Comparison of ENCODE assay signal across 26 mouse cellular contexts in the genomic region with DNA sequence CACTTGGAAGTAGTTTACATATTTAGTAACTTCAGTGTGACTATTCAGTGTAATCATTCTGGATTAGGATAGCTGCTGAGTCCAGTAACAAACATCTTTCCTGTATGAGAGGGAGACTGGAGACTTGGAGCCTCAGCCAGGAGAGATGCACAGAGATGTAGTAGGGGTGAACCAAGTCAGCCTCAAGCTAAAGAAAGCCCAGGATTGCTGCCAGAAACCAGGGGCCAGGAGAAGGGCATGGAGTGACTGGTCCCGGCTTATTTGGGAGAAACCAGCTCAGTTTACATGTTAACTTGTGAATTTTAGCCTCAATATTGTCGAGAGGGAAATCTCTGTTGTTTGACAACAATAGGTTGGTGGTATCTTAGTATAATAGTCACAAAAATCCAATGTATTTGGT.
"Had no signal": no experiment of that assay in that cellular context is flagged by ENCODE, and none has a peak within 500 bp of the region (broad histone marks: within the 10 kb centered on the region; RNA-seq: fewer than 3 reads in every experiment).

No protein-coding gene starts in this region.

- ATAC-seq: hindbrain, postnatal 0 days; intestine, embryonic 16.5 days had no signal

- H3K9ac ChIP-seq: heart, embryonic 13.5 days; heart, embryonic 15.5 days; hindbrain, embryonic 13.5 days; hindbrain, embryonic 15.5 days; kidney, embryonic 15.5 days; limb, embryonic 13.5 days; limb, embryonic 15.5 days; liver, embryonic 13.5 days; liver, embryonic 15.5 days had no signal

- H3K36me3 ChIP-seq: heart, embryonic 13.5 days; heart, embryonic 15.5 days; hindbrain, embryonic 13.5 days; hindbrain, embryonic 15.5 days; kidney, embryonic 15.5 days; limb, embryonic 13.5 days; limb, embryonic 15.5 days; liver, embryonic 13.5 days; liver, embryonic 15.5 days had no signal

- H3K4me2 ChIP-seq: heart, embryonic 11.5 days; heart, embryonic 13.5 days; heart, embryonic 15.5 days; hindbrain, embryonic 13.5 days; hindbrain, embryonic 15.5 days; kidney, embryonic 15.5 days; limb, embryonic 13.5 days; limb, embryonic 15.5 days; liver, embryonic 13.5 days; liver, embryonic 15.5 days had no signal

- H3K4me3 ChIP-seq: heart, adult 2 months; heart, embryonic 13.5 days; heart, embryonic 15.5 days; hindbrain, embryonic 13.5 days; hindbrain, embryonic 15.5 days; kidney, embryonic 15.5 days; limb, embryonic 13.5 days; limb, embryonic 15.5 days; liver, embryonic 13.5 days; liver, embryonic 15.5 days had no signal

- DNase-seq: gastrocnemius, postnatal 10 days; gastrocnemius, postnatal 36 days; heart, adult 11 months; heart, adult 2 months; heart, postnatal 14 days; heart, postnatal 36 days; kidney, adult 11 months; kidney, adult 9 months; kidney, postnatal 14 days; kidney, postnatal 36 days; layer of hippocampus, adult 9-11 months; layer of hippocampus, postnatal 36 days; left cerebral cortex, postnatal 4 days; liver, embryonic 13.5 days had no signal

- H3K4me1 ChIP-seq: liver, embryonic 13.5 days; liver, embryonic 15.5 days had no signal

- H3K27ac ChIP-seq: heart, adult 2 months; heart, embryonic 13.5 days; heart, embryonic 15.5 days; hindbrain, embryonic 13.5 days; hindbrain, embryonic 15.5 days; hindbrain, postnatal 0 days; kidney, embryonic 15.5 days; kidney, postnatal 0 days; limb, embryonic 13.5 days; limb, embryonic 15.5 days; liver, embryonic 13.5 days; liver, embryonic 15.5 days had no signal

- H3K9me3 ChIP-seq: heart, embryonic 13.5 days; heart, embryonic 15.5 days; hindbrain, embryonic 13.5 days; hindbrain, embryonic 15.5 days; kidney, embryonic 15.5 days; limb, embryonic 13.5 days; limb, embryonic 15.5 days; liver, embryonic 13.5 days; liver, embryonic 15.5 days had no signal

- H3K27me3 ChIP-seq: hindbrain, embryonic 13.5 days; hindbrain, embryonic 15.5 days; limb, embryonic 15.5 days had no signal
